Mouse (Mus musculus) cerebellum, adult 9-10 months (tissue): ENCODE data around the gene Ap1m1.

Experiments
- DNase-seq: peaks from one replicate; pipeline ENCODE4 v3.0.0; 2022

Gene Ap1m1

DNA sequence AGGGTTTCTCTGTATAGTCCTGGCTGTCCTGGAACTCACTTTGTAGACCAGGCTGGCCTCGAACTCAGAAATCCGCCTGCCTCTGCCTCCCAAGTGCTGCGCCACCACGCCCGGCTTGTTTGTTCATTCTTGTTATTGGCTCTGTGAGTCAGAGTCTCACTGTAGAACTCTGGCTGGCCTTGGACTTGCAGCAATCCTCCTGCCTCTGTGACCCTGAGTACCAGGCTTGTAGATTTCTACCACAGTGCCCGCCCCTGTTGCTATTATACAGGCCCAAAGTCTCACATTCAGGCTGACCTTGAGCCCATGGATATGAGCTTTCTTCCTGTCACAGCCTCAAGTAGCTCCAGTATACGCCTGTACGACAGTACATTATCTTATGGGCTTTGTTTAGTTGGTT lies 56.7 kb downstream of the Ap1m1 start:
- no peak for DNase-seq

- DNase-seq = no peak
Measured at GRCm38 (mm10) chr8:72298928-72299327, 59.1 kb downstream of the Ap1m1 start.

- no peak for DNase-seq
Measured at GRCm38 (mm10) chr8:72300654-72301400, 61.0 kb downstream of the Ap1m1 start.

GRCm38 (mm10) chr8:72301497-72301896 lies 61.7 kb downstream of the Ap1m1 start:
- DNase-seq = no peak

DNA sequence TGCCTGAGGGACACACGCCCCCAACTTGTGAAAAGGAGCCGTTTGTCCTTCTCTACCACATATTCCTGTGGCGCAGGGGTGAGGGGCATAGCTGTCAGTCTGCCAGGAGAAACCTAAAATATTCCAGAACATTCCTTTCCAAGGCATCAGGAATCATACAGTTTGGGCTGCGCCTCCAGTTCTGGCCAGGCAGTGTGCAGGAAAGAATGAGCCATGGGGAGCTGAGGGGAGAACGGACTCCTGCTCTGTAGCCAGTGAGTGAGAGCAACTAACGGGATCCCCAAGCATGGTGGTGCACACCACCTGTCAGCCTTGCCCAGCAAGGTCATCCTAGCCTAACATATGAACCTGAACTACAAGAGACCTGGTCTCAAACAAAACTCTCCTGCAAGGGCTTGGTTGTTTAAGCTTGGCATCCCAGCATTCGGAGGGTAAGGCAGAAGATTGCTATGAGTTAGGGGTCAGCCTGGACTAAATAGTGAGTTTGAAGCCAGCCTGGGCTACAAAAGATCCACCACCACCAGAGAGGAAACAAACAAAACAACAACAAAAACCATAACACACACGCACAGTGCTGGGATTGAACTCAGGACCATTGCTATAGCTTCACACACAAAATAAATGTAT lies 63.3 kb downstream of the Ap1m1 start:
- no peak for DNase-seq

- no peak for DNase-seq
Measured at GRCm38 (mm10) chr8:72303633-72304032, 63.8 kb downstream of the Ap1m1 start.

DNA sequence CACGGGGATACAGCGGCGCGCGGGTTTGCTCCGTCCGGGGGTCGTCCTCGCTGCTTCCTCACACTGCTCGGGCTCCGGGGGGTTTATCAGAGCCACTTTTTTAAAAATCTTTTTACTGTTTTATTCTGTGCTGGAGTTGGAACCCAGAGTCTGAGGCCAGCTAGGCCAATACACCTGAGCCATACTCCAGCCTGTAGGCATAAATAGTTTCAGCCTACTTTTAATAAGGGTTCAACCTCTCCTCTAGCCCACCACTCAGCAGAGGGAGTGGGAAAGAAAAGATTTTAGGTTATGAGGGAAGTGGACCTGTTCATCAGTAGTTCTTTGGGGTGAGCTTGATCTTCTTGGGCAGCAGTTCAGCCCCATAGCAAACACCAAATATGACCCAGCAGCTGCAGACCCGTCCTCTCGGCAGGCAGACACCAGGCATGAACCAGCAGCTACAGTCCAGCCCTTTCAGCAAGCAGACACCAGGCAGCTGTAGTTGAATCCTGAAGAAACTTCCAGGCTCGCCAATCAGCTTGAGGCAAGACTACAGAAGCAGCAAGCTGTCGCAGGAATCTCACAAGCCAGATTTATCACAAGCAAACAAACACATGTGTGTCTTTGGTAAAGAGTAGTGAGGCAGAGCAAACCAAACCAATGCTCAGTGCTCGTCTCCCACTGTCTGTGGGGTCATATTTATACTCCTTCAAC lies 65.5 kb downstream of the Ap1m1 start, which contains the start of gene Gm10282:
Gene Gm10282, minus strand, starts transcription at position 51 of the 696 bp plus-strand sequence.
- no peak for DNase-seq

DNA sequence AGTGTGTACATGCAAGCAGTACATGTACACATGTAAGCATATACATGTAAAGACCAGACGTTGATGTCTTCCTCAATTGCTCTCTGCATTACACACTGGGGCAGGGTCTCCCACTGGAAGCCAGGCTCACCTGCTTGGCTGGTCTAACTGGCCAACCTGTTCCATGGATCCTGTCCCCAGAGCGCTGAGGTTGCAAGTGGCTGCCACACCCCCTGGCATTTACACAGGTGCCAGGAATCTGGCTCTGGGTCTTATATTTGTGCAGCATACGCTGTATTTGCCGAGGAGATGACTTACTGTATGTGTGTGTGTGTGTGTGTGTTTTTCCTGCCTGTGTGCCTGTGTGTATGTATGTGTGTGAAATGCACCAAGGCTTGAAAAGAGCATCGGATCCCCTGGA lies 67.1 kb downstream of the Ap1m1 start:
- no peak for DNase-seq
